Mouse (Mus musculus) olfactory bulb, adult 2 months (tissue): ENCODE data around the gene Alcam. TPM values are rescaled to one million over a fixed set of nuclear protein-coding genes. Genes with fewer than 3 reads are reported as not detected.

Experiments used
- H3K27ac ChIP-seq: fragments of 200-500 bp; 2 replicates; pipeline ENCODE4 v1.5.1; 2012; ENCODE audit warnings: low read depth, low read length; ENCODE audit not compliant: insufficient read depth
- H3K4me1 ChIP-seq: fragments of 200-500 bp; 2 replicates; pipeline ENCODE4 v1.6.1; 2012; ENCODE audit warnings: low read length; ENCODE audit not compliant: control insufficient read depth, insufficient read depth
- H3K4me3 ChIP-seq: fragments of 200-500 bp; 2 replicates; pipeline ENCODE4 v1.5.1; 2012; ENCODE audit warnings: mild to moderate bottlenecking, low read depth, low read length, moderate library complexity; ENCODE audit not compliant: insufficient read depth
- CTCF ChIP-seq: fragments of 200-500 bp; IDR thresholded peaks from 2 replicates; pipeline ENCODE4 v1.5.1; 2012; ENCODE audit warnings: low read depth, mild to moderate bottlenecking, low read length, moderate library complexity; ENCODE audit not compliant: insufficient read depth
- POLR2A ChIP-seq: fragments of 200-500 bp; IDR thresholded peaks from 2 replicates; pipeline ENCODE4 v1.6.1; 2012; ENCODE audit warnings: mild to moderate bottlenecking, low read depth, low read length, moderate library complexity; ENCODE audit not compliant: insufficient read depth
- WGBS: fragments of 180-500 bp; shearing (Covaris S2); methylation state at CpG from one replicate; pipeline ENCODE4 v1.1.7; 2018; 5-methylcytosine and 5-hydroxymethylcytosine counted together
- polyA plus RNA-seq: library from polyadenylated mRNA; stranded (reverse); fragments of >200 nt; gene quantifications from 2 replicates; pipeline ENCODE4 v1.2.4, GENCODE M21; 2012; ENCODE audit warnings: low replicate concordance; ENCODE audit not compliant: missing spikeins, insufficient read depth, insufficient read length

Alcam gene
- polyA plus RNA-seq, 1 experiment: not detected

- no peak for TF ChIP-seq CTCF
- Histone ChIP-seq H3K4me1 (no peaks in the 10 kb centered on the region), H3K4me3 (no peak overlapping the region), H3K27ac (no peak overlapping the region)
- 92% methylated on average over 2 of the region's 2 CpGs for WGBS
Observed at GRCm38 (mm10) chr16:52431590-52431989, 22.3 kb downstream of the Alcam start.

GRCm38 (mm10) chr16:52430073-52430472 is 23.8 kb downstream of the Alcam start:
- WGBS: 60% methylated on average over 3 of the region's 3 CpGs
- no peak overlapping the region for H3K27ac ChIP-seq
- H3K4me3 ChIP-seq: no peak overlapping the region
- TF ChIP-seq CTCF (no peak), POLR2A (no peak)
- H3K4me1 ChIP-seq: no peaks in the 10 kb centered on the region

GRCm38 (mm10) chr16:52429661-52430060 is 24.2 kb downstream of the Alcam start:
- H3K4me3 ChIP-seq: no peak overlapping the region
- no peaks in the 10 kb centered on the region for H3K4me1 ChIP-seq
- no peak for TF ChIP-seq POLR2A
- no peak for TF ChIP-seq CTCF
- H3K27ac ChIP-seq: no peak overlapping the region

DNA sequence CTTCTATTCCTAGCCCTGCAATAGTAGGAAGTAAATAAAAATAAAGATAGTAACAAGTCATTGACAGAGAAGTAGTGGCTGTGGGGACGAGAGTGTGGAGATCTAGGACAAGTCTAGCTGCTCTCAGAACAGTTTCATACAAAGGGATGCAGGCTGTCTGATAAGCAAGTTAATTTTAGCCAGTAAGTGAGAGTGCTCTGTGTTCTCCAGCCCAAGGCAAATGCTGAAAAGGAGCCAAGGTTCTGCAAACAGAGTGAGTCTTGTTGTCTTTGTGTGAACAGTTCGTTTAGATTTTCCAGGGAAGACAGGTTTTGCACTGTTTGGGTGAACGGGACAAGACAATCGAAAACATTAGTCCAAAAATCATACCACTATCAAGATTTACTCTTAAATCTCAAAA is 25.4 kb downstream of the Alcam start:
- TF ChIP-seq CTCF (no peak), POLR2A (no peak)
- no peaks in the 10 kb centered on the region for H3K4me1 ChIP-seq
- H3K4me3 ChIP-seq: no peak overlapping the region
- 35% methylated on average over 4 of the region's 4 CpGs for WGBS
- no peak overlapping the region for H3K27ac ChIP-seq

DNA sequence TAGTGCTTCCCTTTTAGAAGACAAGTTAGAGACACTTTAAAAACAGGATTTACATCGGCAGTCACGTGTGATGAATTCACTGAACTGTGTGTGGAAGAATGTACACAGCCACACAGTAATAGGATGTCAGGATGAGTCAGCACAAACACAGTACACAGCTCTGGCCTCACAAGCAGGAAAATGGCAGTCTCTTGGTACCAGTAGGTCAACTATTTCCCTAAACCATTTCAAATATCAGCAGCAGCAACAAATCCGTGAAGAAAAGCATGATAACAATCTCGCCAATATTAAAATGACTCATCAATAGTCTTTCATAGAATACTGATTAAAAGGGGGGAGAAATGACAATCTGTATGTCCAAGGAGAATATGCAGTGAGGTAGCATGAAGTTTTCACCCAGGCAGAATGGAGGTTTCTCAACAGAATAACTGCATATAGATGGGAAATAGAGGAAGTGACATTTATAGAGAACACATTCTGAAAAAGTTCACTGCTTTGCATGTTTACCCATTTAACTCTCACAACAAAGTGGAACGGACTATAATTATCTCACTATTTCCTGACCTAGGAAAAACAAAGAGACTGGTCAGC is 35.2 kb downstream of the Alcam start:
- WGBS: 69% methylated on average over 5 of the region's 5 CpGs
- no peak overlapping the region for H3K27ac ChIP-seq
- no peak for TF ChIP-seq CTCF
- TF ChIP-seq POLR2A: no peak
- H3K4me3 ChIP-seq: no peak overlapping the region
- no peaks in the 10 kb centered on the region for H3K4me1 ChIP-seq

DNA sequence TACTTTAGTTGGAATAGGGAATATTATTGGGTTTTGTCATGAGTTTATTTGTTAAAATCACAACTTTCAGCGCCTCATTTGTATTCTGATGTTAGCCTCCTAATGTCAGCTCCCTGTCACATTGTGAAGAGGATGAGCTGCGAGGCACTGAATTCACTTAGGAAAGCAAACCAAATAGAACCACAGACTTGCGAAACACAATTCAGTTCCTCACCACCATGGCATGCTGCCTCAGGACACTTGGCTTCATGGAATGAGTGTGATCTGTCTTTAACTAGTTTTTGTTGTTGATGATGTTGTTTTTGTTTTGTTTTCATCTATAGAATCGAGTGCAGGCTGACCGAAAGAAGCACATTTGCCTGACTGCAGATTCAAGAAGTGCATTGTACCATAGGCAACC is 35.9 kb downstream of the Alcam start:
- Histone ChIP-seq H3K4me3 (no peak overlapping the region), H3K4me1 (no peaks in the 10 kb centered on the region), H3K27ac (no peak overlapping the region)
- TF ChIP-seq CTCF (no peak), POLR2A (no peak)
- WGBS: 72% methylated on average over 5 of the region's 5 CpGs

GRCm38 (mm10) chr16:52417146-52417545 is 36.7 kb downstream of the Alcam start:
- Histone ChIP-seq H3K4me1 (no peaks in the 10 kb centered on the region), H3K27ac (no peak overlapping the region), H3K4me3 (no peak overlapping the region)
- 92% methylated on average over 7 of the region's 7 CpGs for WGBS
- TF ChIP-seq CTCF (no peak), POLR2A (no peak)

DNA sequence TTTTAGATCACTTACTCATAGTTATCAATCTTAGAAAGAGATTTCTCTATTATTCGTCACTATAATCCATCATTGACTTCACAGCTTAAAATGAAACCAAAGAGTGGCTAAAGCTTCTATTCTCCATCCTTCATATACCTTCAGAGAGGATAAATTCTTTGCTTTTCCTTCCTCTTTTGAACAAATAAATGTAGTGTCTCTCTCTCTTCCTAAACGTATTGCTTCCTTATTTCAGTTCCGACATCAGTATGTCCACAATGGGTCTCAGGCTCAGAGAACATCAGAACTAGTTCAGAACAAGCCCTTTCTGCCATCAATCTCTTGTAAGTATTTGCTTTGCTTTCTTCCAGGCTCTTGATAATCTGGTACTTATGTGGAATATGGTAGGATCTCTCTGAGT is 40.2 kb downstream of the Alcam start:
- TF ChIP-seq CTCF (no peak), POLR2A (no peak)
- 94% methylated on average over 3 of the region's 3 CpGs for WGBS
- Histone ChIP-seq H3K4me3 (no peak overlapping the region), H3K27ac (no peak overlapping the region), H3K4me1 (no peaks in the 10 kb centered on the region)

DNA sequence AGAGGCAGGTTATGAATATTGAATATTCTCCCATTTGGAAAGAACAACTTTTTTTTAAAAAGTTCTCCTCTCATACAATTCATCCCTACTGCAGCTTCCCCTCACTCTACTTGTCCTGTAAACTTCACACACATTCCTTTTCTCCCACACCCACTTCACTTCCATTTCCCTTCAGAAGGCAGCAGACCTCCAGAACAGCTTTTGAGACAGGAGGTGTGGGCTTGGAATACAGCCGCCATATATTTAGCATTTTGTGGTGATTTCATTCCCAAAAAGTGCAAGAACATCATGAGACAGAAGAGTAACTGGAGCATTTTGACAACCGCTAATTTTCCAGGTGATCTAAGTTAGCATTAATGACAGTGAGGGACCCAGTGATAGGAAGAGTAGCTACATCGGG is 47.8 kb downstream of the Alcam start:
- no peaks in the 10 kb centered on the region for H3K4me1 ChIP-seq
- no peak overlapping the region for H3K27ac ChIP-seq
- H3K4me3 ChIP-seq: no peak overlapping the region
- WGBS: 98% methylated on average over 3 of the region's 3 CpGs
- no peak for TF ChIP-seq POLR2A
- TF ChIP-seq CTCF: no peak

DNA sequence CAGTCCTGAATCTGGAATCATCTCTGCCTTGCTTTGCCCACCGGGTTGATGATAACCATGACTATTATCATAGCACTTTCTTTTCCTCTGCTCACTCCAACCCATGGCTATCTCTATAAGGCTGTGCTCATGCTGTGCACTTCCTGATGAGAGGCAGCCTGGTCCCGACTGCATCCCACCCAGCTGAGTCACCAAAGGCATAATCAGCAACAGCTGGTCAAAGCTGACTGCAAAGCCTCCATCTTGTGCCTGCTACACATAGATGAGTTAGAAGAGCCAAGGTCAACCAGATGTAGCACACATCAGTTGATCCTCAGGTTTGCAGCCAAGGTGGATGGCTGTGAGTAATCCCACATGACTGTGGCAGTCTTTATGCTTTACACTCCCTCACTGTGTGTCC is 48.6 kb downstream of the Alcam start:
- WGBS: 75% methylated on average over 2 of the region's 2 CpGs
- TF ChIP-seq POLR2A: no peak
- TF ChIP-seq CTCF: no peak
- Histone ChIP-seq H3K4me3 (no peak overlapping the region), H3K4me1 (no peaks in the 10 kb centered on the region), H3K27ac (no peak overlapping the region)
